Mouse (Mus musculus) ovary, postnatal 10 days (tissue): ENCODE measurements around the gene Ttc21b.

ENCODE experiments used
- DNase-seq: peaks from one replicate; pipeline ENCODE4 v3.0.0; 2022; ENCODE audit warnings: low spot score

Gene Ttc21b

GRCm38 (mm10) chr2:66171643-66172042 is 84.8 kb downstream of the Ttc21b start:
- DNase-seq = no peak

- DNase-seq = no peak
Measured at GRCm38 (mm10) chr2:66170721-66171120, 85.7 kb downstream of the Ttc21b start.

GRCm38 (mm10) chr2:66165025-66165424 is 91.4 kb downstream of the Ttc21b start:
- no peak for DNase-seq

GRCm38 (mm10) chr2:66158140-66158915 is 98.1 kb downstream of the Ttc21b start:
- DNase-seq = no peak

- no peak for DNase-seq
Measured at GRCm38 (mm10) chr2:66151436-66151835, 105.0 kb downstream of the Ttc21b start.

GRCm38 (mm10) chr2:66150531-66150930 is 105.9 kb downstream of the Ttc21b start:
- no peak for DNase-seq

GRCm38 (mm10) chr2:66148654-66149230 is 107.7 kb downstream of the Ttc21b start:
- DNase-seq = no peak

GRCm38 (mm10) chr2:66146473-66146872 is 109.9 kb downstream of the Ttc21b start:
- no peak for DNase-seq

- DNase-seq = no peak
Measured at GRCm38 (mm10) chr2:66144770-66145169, 111.6 kb downstream of the Ttc21b start.

GRCm38 (mm10) chr2:66143284-66143683 is 113.1 kb downstream of the Ttc21b start:
- DNase-seq = no peak

- DNase-seq = no peak
Measured at GRCm38 (mm10) chr2:66142711-66143110, 113.7 kb downstream of the Ttc21b start.

- DNase-seq = no peak
Measured at GRCm38 (mm10) chr2:66142268-66142667, 114.1 kb downstream of the Ttc21b start.

- DNase-seq = no peak
Measured at GRCm38 (mm10) chr2:66140246-66140645, 116.2 kb downstream of the Ttc21b start.
